Mouse (Mus musculus): ENCODE data around the gene Pou6f1.
"Not testable (repeated sequence)": the region's sequence is repeated elsewhere in the genome, so short reads cannot be mapped to it uniquely, and the experiment has no call there.

Pou6f1 gene

DNA sequence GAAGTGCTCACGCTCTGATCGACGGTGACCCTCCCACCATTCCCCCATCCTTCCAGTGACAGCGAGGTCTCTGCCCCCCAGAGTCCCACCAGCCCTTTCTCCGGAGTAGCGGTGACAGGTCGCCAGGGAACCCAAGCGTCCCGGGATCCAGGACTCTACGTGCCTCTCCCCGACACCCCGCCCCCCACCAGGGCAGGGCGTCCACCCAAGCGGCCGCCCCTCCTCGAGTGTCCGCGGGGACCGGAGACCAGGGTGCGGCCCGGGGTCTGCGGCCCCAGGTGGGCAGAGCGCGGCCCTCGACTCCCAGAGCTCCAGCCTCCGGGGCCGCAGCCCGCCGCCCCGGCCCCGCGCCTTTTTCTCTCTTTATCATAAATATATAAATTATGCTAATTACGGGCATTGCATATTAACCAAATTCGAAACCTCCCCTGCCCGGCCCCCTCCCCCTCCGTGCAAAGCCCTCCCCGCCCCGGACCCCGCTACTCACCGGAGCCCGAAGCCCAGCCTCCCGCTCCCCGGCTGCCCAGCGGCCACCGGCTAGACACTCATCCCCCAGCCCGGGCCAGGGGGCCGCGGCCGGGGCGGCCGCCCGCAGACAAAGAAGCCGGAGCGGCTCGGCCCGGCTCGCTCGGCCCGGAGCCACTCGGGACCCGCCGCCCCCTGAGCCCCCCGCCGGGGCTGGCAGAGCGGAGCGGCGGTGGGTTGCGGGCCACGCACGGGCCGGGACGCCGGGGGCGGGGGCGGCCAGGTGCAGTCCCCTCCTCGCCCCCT is at the start of gene Pou6f1:
Gene Pou6f1 (minus strand): TSS at position 709 of the 771 bp plus-strand sequence.
- peak; percentile 34 for DNase-seq

DNA sequence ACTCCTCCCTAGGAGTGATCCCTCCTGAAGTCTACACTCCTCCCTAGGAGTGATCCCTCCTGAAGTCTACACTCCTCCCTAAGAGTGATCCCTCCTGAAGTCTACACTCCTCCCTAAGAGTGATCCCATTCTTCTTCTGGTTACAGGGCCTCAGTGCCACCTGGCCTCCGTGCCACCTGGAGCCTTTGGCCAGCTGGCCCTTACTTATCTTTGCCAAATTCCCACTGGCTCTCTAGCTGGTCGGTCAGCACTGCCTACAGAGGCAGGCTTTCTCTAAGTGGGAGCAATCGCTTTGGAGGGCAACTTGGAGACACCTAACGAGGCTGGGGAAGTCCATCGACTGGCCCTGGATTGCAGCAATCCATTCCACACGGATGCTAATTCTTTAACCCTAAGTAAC is 46.4 kb upstream of the Pou6f1 start:
- DNase-seq: no peak

DNA sequence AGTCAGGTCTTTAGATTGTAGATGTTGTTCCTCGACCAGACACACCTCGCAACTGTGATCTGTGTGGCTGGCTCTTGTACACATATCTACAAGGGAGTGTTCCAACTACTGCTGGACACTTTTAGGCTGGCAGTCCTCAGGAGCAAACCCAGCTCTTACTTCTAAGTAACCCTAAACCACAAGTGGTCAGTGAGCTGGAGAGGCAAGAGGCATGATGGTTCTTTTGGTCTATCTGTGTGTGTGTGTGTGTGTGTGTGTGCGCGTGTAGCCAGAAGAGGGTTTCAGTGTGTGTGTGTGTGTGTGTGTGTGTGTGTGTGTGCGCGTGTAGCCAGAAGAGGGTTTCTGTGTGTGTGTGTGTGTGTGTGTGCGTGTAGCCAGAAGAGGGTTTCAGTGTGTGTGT is 42.7 kb upstream of the Pou6f1 start:
- DNase-seq: no peak

DNA sequence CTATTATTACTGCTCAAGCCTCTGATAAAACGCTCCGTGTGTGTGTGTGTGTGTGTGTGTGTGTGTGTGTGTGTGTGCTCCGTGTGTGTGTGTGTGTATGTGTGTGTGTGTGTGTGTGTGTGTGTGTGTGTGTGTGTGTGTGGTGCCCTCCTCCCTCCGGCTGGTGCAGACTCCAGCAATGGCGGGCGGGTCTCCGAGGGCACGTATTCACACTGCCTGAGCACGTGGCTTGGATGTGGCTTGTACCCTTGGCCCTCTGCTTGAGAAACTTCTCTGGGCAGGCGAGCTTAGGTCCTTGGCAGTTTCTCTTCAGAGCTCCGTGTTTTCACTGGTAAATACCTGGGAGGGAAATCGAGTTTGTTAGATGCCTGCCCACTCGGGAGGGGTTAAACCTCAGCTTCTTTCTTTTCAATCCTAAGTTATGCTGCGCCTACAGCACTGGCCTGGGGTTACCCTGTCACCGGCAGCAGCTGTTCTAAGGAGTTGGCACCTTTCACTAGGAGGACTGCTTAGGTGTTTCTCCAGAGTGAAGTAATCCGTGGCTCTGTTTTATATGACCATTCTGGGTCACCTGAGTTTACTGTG is 41.5 kb upstream of the Pou6f1 start:
- no peak for DNase-seq

DNA sequence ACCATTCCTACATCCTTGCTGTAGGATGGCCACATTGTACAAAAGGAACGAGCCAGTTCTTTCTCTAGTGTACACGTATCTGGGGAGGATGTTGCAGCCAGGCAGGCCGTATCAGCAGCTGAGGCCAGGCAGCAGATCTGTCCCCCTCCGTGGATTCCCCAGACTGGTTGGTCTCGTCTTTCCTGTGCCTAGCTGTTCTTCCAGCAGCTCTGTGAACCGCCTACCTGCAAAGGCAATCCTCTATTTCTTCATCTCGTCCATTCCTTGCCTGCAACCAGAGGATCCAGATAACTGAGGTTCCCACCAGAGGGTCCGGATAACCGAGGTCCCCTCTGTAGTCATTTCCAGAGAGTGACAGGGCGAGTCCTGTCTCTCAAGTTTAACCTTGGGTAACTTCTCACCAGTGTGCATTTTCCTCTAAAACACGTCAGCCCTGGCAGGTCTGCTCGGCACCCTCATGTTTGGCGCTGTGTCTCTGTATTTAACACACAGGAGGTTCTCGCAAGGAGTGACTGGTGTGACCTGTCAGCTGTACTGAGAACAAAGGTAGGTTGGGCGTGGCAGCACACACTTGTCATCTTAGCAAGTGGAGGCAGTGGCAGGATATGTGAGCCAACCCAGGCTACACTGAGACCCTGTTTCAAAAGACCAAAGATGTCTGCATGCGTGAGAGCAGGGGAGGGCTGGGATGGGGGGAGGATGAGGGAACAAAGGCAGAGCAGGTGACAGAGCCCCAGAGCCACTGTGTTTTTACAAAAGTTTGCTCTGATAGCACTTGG is 40.4 kb upstream of the Pou6f1 start:
- DNase-seq: no peak

DNA sequence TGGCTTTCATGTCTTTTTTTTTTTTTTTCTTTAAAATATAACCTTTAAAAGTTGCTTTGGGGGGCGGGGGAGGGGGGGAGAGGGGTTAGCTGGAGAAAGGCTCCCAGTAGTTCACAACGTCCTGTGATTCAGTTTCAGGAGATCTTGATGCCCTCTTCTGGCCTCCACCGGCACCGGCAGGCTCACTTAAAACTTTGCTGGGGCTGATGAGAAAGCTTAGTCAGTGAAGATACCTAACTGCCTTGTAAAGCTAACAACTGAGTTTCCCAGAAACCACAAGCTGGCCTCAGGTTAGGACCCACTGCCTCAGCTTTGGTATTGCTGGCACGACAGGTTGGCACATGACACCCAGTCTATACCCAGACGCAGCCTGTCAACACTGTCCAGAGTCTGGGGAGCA is 37.9 kb upstream of the Pou6f1 start:
- DNase-seq: no peak

DNA sequence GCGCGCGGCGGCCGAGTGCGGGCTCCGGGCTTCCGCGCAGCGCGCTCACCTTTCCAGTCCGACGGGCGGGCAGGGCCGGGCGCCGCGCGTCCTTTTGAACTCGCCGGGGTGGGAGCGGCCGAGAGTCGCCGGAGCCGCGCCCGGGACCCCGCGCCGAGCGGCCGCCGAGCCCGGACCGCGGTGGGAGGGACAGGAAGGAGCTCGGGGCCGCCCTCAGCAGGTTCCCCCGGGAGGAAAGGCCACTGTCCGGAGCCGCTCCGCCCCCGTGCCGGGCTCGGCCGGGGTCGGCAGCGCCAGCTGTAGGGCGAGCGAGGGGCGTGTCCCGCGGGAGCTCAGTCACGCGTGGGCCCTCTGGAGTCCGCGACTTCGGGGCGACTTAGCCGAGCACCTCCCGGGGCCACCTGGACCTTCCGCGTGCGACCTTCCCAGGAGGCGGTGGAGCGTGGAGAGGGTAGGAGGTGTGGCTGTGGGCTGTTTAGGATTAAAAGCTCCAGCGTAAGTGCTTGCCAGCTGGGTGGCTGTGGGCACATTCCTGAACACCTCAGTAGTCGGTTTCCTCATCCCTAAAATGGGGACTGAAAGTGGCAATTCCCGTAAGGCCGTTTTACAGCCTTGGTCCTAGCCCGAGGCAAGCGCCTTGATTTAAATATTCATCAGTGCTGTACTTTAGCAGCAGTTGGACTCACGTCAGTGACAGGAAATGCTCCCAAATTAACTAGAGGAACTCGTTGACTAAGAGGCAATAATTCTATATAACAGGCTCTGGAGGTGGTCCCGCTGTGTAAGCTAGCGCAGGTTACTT is 37.1 kb upstream of the Pou6f1 start, which contains the start of gene Smagp:
Gene Smagp (minus strand): TSS at position 241 of the 802 bp plus-strand sequence.
- DNase-seq: no peak

DNA sequence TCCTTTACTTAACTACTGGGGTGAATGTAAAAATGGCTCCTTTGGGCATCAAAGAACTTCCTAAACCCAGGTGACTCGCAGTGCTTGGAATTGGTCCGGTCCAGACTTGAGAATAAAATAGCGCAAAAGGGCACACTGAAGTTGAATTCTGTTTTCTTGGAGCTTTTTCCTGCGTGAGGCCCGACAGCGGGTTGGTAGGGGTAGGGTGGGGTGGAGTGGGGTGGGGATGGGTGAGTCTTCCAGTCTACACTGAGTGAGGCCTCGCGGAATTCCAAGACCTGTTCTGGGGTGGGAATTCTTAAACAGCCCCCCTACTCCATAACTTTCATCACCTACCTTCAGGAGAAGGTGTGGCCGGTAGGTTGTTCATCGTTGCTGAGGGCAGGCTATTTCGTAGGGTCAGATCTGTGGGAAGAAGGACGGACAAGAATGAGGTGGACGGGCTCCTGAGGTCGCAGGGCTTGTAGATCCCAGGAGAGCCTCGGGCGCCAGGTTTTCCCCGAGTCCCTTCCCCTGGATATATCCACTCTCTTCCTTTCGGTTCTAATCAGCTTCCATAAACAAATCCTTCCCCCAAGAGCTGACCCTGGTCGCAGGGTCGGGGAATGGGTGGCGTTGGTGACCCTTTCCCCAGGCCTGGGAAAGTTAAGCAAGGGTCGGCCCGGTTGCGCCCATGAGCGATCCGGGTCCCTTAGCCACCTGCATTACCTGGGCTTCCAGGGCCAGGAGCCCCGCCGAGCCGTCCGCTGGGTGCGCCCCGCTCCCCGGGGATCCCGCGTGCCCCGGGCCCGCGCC is 36.3 kb upstream of the Pou6f1 start:
- DNase-seq: no peak

DNA sequence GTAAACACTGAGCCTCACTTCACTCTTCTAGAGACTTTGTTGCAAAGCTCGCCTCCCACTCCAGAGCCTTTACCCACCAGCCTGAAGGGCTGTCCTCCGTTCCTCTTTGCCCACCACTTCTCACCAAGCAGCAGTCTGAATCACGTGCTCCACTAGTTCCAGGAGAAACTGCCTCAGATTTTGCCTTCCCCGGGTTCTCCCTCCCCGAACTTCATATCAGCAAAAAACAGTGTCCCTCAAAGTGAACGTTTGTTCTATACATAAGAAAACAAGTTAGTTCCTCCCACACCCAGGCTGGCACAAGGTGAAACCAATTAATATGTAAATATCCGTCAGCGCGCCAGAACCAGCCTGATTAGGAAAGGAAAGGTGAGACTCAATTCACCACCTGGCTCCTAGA is 35.5 kb upstream of the Pou6f1 start:
- DNase-seq: no peak

DNA sequence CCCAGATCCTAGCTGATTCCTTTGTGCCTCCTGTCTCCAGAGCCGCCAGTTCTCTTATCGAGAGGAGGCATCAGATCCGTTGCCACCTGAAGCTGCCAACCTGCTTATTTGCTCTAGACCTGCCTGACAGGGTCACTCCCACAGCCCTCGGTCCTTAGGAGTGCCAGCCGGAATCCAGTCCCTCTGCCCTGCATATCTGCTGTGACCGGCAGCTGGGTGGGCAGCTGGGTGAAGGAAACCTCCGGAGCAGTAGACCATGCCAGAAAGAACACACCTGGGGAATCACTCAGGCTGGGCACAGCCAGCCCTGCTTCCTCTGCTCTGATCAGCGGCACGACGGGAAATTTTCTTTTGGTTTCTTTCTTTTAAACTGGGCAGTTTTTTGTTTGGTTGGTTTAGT is 33.6 kb upstream of the Pou6f1 start:
- DNase-seq: no peak

DNA sequence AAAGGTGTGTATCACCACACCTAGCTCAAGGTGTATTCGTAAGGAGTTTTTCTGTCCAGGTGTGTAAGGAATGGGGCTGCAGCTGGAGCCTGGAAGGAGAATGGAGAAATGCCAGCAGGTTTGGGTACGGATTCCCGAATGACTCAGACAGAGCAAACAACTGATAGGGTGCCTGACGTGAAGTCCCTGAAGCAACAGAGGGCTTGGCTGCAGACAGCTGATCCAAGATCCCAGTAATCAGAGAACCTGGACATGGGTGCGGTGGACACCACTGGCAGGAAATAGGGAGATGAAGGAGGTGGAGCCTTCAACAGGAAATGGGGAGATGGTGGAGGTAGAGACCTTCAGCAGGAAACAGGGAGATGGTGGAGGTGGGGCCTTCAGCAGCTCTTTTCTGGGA is 32.5 kb upstream of the Pou6f1 start:
- DNase-seq: no peak

DNA sequence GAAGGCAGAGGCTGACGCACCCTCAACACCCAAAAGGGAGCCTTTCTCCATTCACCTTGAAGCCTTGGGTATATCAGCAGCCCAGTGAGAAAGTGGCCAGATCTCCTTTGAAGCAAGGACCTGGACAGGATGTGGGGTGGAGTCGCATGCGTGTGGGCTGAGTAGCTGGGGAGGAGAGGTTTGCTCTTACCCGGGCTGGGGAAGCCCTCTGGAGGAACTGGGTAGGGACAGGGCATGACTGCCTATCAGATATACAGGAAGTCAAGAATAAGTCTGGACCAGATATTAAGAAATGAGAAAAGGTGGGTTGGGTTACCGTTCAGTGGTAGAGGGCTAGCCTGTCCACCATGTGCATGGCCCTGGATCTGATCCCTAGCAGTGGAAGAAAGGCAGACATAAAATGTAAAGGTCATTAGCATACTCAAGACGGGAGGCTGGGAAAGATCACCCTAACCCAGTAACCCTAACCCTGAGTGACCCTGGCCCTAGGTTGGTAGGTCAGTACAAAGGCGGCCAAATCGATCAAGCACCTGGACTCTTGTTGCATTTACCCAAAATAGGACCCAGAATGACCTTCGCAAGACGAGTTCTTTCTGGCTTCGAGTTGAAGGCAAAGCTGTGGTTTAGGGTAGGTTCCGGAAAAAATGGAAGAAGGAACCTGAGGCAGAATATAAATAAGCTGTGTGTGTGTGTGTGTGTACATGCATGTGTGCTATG is 31.8 kb upstream of the Pou6f1 start:
- no peak for DNase-seq

DNA sequence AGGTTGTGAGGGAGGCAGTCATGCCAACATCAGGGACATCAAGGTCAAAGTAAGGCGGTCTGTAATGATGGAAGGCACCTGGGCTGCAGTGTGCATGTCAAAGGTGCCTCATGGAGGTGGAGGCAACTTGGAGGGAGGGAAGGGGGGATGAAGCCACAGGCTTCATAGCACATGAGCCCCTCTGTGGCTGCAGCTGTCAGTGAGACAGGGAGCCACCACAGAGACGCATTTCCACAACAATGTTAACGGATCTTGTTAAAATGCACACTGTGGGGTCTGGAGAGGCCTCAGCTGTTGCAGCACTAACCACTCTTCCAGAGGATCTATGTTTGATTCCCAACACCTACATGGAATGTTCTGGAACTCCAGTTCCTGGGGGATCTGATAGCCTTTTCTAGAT is 30.3 kb upstream of the Pou6f1 start:
- DNase-seq: no peak

DNA sequence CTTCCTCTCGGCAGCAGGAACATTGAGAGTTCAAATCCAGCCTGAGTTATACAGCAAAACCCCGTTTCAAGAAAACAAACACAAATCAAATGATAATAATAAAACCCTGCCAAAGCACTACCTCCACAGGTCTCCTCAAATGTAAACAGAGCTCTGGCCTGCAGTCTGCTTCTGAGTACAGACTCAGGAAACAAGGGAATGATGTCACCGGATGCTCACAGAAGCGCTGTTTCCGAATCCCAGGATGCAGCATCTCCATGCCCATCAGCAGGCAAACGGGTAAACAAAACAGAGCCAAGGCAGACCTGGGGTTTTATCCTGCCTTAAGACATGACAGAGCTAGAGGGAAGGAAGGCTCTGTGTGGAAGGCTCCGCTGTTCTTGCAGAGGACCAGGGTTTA is 29.0 kb upstream of the Pou6f1 start:
- no peak for DNase-seq

DNA sequence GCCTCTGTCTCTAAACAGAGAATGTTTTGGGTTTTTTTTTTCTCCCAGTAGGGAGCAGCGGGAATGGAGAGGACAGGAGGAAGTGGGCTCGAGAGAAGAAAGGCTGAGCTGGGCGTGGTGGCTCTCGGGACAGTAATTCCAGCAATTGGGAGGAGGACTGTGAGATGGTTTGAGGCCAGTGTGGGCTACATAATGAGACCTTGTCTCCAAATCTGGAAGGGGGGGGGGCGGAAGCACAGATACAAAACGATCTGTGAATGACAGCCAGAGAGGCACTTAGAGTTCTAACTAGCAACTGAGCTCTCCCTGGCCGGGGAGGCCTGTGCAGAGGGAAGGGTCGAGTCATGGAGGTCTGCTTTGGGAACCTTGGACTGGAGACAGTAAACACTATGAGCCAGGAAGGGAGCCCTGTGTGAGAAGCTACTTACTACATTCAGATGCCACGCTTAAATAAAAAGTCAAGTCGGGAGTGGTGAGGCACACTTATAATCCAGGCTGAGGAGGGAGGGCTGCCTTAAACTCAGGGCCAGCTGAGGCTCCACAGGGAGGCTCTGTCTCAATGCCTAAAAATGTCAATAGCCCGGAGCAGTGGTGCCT is 28.1 kb upstream of the Pou6f1 start:
- DNase-seq: no peak

DNA sequence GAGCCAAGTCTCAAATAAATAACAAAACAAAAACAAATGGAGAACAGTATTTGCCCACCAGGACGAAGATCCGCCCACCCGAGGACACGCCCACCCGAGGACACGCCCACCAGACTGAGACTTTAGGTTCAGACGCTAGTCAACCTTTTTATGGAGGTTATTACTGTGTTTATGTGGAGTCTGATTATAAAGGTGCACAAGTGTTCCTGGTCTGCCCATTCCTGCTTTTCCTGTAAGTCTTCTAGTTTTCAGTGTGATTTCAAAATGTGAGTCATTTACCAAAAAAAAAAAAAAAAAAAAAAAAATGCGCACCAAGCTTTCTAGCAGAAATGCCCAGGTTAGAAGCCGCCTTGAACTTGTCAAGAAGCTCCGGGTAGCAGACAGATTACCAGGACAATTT is 27.5 kb upstream of the Pou6f1 start:
- no peak for DNase-seq

DNA sequence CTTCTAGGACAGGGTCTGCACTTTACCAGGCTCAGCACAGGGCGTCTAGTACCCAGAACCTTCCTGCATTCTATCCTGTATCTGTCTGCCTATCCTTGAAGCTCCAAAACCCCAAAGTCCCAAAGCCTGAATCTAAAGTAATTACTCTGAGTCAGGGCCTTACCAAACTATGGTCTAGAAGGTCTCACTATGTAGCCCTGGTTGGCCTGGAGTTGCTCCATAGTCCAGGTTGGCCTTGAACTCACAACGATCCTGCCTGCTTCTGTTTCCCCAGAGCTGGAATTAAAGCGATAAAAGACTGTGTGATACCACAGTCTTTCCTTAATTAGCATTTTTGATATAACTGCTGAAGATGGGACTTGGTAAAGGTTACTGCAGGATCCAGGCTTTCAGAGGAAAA is 24.7 kb upstream of the Pou6f1 start:
- DNase-seq: no peak

DNA sequence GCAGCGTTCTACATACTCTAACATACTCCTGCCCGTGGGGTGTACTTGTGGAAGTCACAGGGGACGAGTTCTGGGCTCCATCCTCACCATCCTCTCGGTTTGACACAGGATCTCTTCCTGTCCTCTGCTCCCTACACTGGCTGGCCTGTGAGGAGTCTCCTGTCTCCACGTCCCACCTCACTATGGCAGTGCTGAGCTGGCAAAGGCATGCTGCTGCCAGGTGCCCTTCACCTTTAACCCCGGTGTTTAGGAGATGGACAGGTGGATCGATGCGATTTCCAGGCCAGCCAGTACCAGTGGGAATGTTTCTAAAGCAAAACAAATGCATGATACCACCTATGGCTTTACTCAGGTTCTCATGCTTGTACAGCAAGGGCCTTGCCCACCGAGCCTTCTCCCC is 24.0 kb upstream of the Pou6f1 start:
- DNase-seq: no peak

DNA sequence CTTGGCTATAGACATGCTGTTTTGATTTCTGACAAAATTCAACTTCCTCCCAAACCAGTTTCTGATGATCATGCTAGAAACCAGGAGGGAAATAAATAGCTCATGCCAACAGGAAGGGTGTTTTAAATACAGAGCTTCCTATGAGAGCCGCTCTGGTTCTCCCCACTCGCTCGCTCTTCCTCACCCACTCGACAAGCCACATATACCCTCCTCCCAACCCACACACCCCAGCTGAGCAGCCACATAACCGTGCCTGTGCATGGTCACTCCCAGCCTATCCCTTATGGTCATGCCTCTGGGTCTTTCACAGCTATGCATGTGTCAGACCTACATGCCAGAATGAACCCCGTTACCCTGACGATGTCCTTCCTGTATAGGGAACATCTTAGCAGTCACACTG is 22.4 kb upstream of the Pou6f1 start:
- peak; percentile 72 for DNase-seq

DNA sequence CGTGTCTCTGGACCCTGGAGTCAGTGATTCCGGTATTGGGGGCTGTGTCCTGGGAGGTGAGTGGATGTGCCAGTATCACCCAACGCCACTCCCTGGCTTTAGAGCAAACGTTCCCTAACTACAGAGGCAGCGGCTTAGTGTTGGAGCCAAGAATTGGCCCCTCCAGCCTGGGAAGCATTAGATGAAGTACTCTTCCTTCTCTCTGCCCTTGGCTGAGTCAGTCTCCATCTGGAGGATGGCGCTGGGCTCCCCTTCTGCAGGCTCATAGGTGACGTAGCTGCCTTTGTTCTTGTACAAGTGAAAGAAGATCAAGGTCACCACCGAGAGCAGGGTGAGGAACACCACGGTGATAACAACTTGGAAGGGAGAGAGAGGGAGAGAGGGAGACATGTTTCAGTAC is 21.9 kb upstream of the Pou6f1 start:
- DNase-seq: not testable (repeated sequence)

DNA sequence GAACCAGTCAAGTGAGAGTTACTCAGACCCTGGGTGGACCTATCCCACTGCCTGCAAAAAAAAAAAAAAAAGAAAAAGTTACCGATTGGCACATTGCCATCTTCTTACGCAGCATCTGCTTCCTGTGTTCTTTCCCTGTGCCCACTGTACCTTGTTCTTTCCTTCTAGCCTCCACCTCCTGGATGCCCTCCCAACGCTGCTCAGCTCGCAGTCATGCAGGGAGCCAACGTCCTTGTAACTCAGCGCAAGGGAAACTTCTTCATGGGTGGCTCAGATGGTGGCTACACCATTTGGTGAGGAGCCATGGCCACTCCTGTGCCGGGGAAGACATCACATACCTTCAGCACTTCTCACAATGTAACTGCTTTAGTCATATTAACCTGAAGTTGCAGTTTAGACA is 19.4 kb upstream of the Pou6f1 start:
- DNase-seq: no peak

All from right cerebral cortex, adult 18-20 months (tissue).